Mouse (Mus musculus) megakaryocyte, embryonic 14.5 days (primary cell): ENCODE measurements around the gene Upk1a. TPM values are rescaled to one million over a fixed set of nuclear protein-coding genes. Genes with fewer than 3 reads are reported as not detected.

ENCODE experiments used
- H3K27me3 ChIP-seq: replicated peaks from 2 replicates; pipeline ENCODE3; 2012; ENCODE audit warnings: inconsistent platforms
- H3K36me3 ChIP-seq: replicated peaks from 2 replicates; pipeline ENCODE3; 2012; ENCODE audit warnings: low read length, inconsistent platforms, mixed read lengths
- H3K4me1 ChIP-seq: 2 replicates; pipeline ENCODE4 v1.6.1; 2012; ENCODE audit warnings: inconsistent platforms
- H3K4me3 ChIP-seq: replicated peaks from 2 replicates; pipeline ENCODE3; 2012; ENCODE audit warnings: moderate library complexity, mild to moderate bottlenecking, inconsistent platforms
- H3K9me3 ChIP-seq: 2 replicates; pipeline ENCODE4 v1.6.1; 2012; ENCODE audit warnings: inconsistent platforms
- FLI1 ChIP-seq: IDR thresholded peaks from 2 replicates; pipeline ENCODE4 v1.6.1; 2012; ENCODE audit warnings: low read length, inconsistent platforms, mixed read lengths
- GATA1 ChIP-seq: IDR thresholded peaks from 3 replicates; pipeline ENCODE4 v1.6.1; 2012; ENCODE audit warnings: mixed read lengths, low read length, inconsistent platforms, borderline replicate concordance
- polyA plus RNA-seq: library from polyadenylated mRNA; stranded (reverse); fragments of >175 nt; gene quantifications from 2 replicates; pipeline ENCODE4 v1.2.3, GENCODE M21; 2012; ENCODE audit warnings: low replicate concordance; ENCODE audit not compliant: insufficient read depth

The Upk1a gene
- polyA plus RNA-seq, 1 experiment, result 1.2 TPM

- Histone ChIP-seq H3K27me3 (peaks cover 3% of the 10 kb centered on the region), H3K4me1 (peaks cover 41% of the 10 kb centered on the region), H3K9me3 (no peaks in the 10 kb centered on the region), H3K36me3 (peaks cover 36% of the 10 kb centered on the region), H3K4me3 (peak within 1 kb of the TSS; percentile 96)
- TF ChIP-seq GATA1 (no peak), FLI1 (no peak)
Observed at GRCm38 (mm10) chr7:30625530-30626384, 13.1 kb upstream of the Upk1a start, which contains the start of gene Cox6b1. Cox6b1 (minus strand) TSS chr7:30626151.

DNA sequence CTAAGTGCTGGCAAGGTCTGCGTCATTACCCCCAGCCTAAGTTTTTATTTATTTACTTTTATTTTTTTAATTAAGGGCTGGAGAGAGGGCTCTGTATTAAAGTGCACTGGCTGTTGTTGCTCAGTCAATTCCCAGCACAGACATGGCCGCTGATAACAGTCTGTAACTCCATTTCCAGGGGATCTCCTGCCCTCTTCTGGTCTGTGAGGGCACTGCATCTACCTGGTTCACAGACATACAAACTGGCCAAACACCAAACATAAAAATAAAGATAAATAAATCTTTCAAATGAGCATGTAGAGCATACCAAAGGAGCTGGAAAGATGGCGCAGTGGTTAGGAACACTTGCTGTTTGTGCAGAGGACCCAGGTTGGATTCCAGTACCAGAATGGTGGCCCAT lies 6.6 kb upstream of the Upk1a start:
- no peaks in the 10 kb centered on the region for H3K27me3 ChIP-seq

DNA sequence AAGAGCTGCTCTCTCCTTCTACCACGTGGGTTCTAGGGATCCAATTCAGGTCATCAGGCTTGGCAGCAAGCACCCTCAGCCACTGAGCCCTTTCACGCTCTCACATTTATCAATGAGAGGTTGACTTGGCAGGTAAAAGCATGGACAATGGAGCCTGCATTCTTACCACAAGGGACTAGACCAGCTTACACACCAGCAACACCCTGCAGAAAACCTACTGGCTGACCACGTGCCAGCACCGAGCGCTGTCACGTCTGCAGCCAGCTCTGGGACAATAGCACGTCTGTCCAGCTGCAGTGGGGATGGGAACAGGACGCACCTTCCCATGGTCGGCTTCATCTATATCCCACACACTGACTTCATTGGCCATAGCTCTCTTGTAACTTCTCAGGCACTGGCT lies 6.0 kb upstream of the Upk1a start:
- Histone ChIP-seq H3K4me1 (peaks cover 21% of the 10 kb centered on the region), H3K27me3 (no peaks in the 10 kb centered on the region), H3K36me3 (peaks cover 76% of the 10 kb centered on the region), H3K9me3 (no peaks in the 10 kb centered on the region), H3K4me3 (no peak overlapping the region)
- TF ChIP-seq GATA1, result no peak
- TF ChIP-seq FLI1, result no peak

More for the DNA sequence above, 6.6 kb upstream of the Upk1a start:
- Histone ChIP-seq H3K4me1 (peaks cover 19% of the 10 kb centered on the region), H3K36me3 (peaks cover 81% of the 10 kb centered on the region), H3K9me3 (no peaks in the 10 kb centered on the region), H3K4me3 (no peak overlapping the region)
- TF ChIP-seq FLI1 (no peak), GATA1 (no peak)

GRCm38 (mm10) chr7:30615049-30615760 lies 2.6 kb upstream of the Upk1a start:
- no peak overlapping the region for H3K4me3 ChIP-seq
- no peaks in the 10 kb centered on the region for H3K9me3 ChIP-seq
- no peak for TF ChIP-seq FLI1
- TF ChIP-seq GATA1, result no peak
- peaks cover 48% of the 10 kb centered on the region for H3K36me3 ChIP-seq
- peaks cover 3% of the 10 kb centered on the region for H3K27me3 ChIP-seq
- peaks cover 17% of the 10 kb centered on the region for H3K4me1 ChIP-seq

GRCm38 (mm10) chr7:30614454-30614853 lies 1.8 kb upstream of the Upk1a start:
- peaks cover 20% of the 10 kb centered on the region for H3K4me1 ChIP-seq
- no peak overlapping the region for H3K4me3 ChIP-seq
- TF ChIP-seq GATA1, result no peak
- no peak for TF ChIP-seq FLI1
- no peaks in the 10 kb centered on the region for H3K9me3 ChIP-seq
- peaks cover 3% of the 10 kb centered on the region for H3K27me3 ChIP-seq
- H3K36me3 ChIP-seq, result peaks cover 44% of the 10 kb centered on the region

GRCm38 (mm10) chr7:30613529-30614112 lies 974 bp upstream of the Upk1a start:
- TF ChIP-seq FLI1 (no peak), GATA1 (no peak)
- H3K4me1 ChIP-seq, result peaks cover 18% of the 10 kb centered on the region
- H3K27me3 ChIP-seq, result peaks cover 3% of the 10 kb centered on the region
- H3K36me3 ChIP-seq, result peaks cover 36% of the 10 kb centered on the region
- peak overlapping the region; percentile 42 for H3K4me3 ChIP-seq
- no peaks in the 10 kb centered on the region for H3K9me3 ChIP-seq

- no peaks in the 10 kb centered on the region for H3K9me3 ChIP-seq
- H3K4me3 ChIP-seq, result no peak overlapping the region
- peaks cover 9% of the 10 kb centered on the region for H3K27me3 ChIP-seq
- H3K36me3 ChIP-seq, result no peaks in the 10 kb centered on the region
- peaks cover 25% of the 10 kb centered on the region for H3K4me1 ChIP-seq
- no peak for TF ChIP-seq GATA1
- no peak for TF ChIP-seq FLI1
Observed at GRCm38 (mm10) chr7:30610043-30610442, 2.6 kb downstream of the Upk1a start.

DNA sequence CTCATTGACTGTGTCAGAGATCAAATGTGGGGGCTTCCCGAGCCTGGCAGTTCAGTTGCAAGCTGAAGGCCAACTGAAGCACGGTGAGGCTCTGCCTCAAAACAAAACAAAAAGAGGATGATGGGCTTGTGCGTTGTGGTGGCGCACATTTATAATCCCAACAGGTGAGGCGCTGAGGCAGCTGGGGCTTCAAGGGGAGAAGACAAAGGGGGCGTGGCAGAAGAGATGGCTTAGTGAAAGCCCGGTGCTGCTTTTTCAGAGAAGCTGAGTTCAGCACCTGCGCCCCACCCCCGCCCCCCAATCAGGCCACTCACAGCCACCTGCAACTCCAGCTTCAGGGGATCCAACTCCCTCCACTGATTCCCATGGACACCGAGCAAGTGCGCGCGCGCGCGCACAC lies 4.2 kb downstream of the Upk1a start:
- peaks cover 21% of the 10 kb centered on the region for H3K4me1 ChIP-seq
- H3K4me3 ChIP-seq, result no peak overlapping the region
- TF ChIP-seq FLI1 (no peak), GATA1 (no peak)
- H3K27me3 ChIP-seq, result peaks cover 10% of the 10 kb centered on the region
- H3K36me3 ChIP-seq, result no peaks in the 10 kb centered on the region
- H3K9me3 ChIP-seq, result no peaks in the 10 kb centered on the region

DNA sequence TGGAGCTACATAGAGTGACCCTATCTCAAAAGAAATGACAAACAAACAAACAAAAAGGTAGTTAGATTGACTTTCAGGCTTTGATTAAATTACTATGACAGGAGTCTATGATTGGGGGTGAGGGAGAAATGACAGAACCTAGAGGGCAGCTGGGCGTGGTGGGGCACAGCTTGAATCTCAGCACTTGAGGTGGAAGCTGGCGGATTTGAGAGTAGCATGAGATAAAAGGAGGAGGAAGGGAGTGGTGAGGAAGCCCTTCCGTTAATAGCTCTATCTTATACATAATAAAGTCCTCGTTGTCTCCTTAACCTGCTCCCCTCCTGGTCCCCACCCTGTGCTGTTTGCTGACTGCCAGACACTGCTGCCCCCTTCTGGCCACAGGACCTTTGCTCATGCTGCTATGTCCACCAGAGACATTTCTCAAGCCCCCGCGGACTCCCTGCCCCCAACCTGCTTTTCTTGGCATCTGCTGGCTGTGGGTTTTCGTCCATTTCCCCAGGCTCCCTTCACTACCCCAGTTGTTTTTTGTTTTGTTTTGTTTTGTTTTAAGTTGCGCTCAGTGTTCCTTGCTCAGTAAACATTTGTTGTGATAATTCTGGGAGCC lies 4.8 kb downstream of the Upk1a start:
- Histone ChIP-seq H3K36me3 (no peaks in the 10 kb centered on the region), H3K4me3 (no peak overlapping the region), H3K4me1 (peaks cover 15% of the 10 kb centered on the region), H3K27me3 (peaks cover 13% of the 10 kb centered on the region), H3K9me3 (no peaks in the 10 kb centered on the region)
- TF ChIP-seq FLI1 (no peak), GATA1 (no peak)

DNA sequence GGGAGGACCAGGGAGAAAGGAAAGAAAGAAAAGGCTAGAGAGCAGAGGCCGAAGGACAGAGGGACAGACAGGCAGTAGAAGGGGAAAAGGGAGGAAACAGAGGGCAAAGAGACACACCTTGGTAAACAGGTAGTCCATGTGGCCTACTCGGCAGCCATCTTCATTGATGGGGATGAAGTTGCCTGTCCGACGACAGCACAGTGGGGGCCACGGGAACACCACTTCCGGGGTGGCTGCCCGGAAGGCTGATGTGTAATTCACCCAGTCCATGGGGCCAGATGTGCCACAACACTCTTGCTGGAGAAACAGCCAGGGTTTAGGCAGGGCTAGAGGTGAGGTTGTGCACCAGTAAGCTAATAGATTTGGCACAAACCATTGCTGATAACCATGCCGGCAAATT lies 7.7 kb downstream of the Upk1a start:
- peaks cover 17% of the 10 kb centered on the region for H3K27me3 ChIP-seq
- no peaks in the 10 kb centered on the region for H3K36me3 ChIP-seq
- H3K4me3 ChIP-seq, result no peak overlapping the region
- H3K9me3 ChIP-seq, result no peaks in the 10 kb centered on the region
- TF ChIP-seq GATA1 (no peak), FLI1 (no peak)
- peaks cover 18% of the 10 kb centered on the region for H3K4me1 ChIP-seq
